Mouse (Mus musculus) lung, postnatal 0 days (tissue): ENCODE results near the gene Rin1.

Source experiments
- CTCF ChIP-seq: IDR thresholded peaks from 2 replicates; pipeline ENCODE4 v1.5.1; 2016; ENCODE audit warnings: antibody characterized with exemption, mild to moderate bottlenecking
- EP300 ChIP-seq: IDR thresholded peaks from 2 replicates; pipeline ENCODE4 v1.6.1; 2016; ENCODE audit warnings: antibody characterized with exemption, mild to moderate bottlenecking, control low read depth

GRCm38 (mm10) chr19:5093481-5094242 lies 43.4 kb downstream of the Rin1 start:
- TF ChIP-seq CTCF (no peak), EP300 (no peak)
